Mouse (Mus musculus) midbrain, embryonic 16.5 days (tissue): Measurements from ENCODE around the gene Prdm11. TPM values are rescaled to one million over a fixed set of nuclear protein-coding genes. Genes with fewer than 3 reads are reported as not detected.
A peak's percentile ranks its signal among the peaks of the same experiment; 100 is the strongest.

Source experiments
- ATAC-seq: fragments of 200-750 bp; cut with Nextera tagmentation; 2 replicates; pipeline ENCODE4 v1.8.0; 2017; ENCODE audit warnings: moderate TSS enrichment
- H3K27ac ChIP-seq: fragments of 300-500 bp; sonication (generic); 2 replicates; pipeline ENCODE4 v1.5.1; 2014; ENCODE audit warnings: mild to moderate bottlenecking, low read length, mixed read lengths
- H3K27me3 ChIP-seq: fragments of 300-500 bp; sonication (generic); 2 replicates; pipeline ENCODE4 v1.6.1; 2014; ENCODE audit warnings: low read depth, low read length, mixed read lengths; ENCODE audit not compliant: control insufficient read depth, insufficient read depth
- H3K36me3 ChIP-seq: fragments of 300-500 bp; sonication (generic); 2 replicates; pipeline ENCODE4 v1.6.1; 2014; ENCODE audit warnings: mild to moderate bottlenecking, low read length, moderate library complexity, mixed read lengths; ENCODE audit not compliant: control insufficient read depth, insufficient read depth
- H3K4me1 ChIP-seq: fragments of 300-500 bp; sonication (generic); 2 replicates; pipeline ENCODE4 v1.6.1; 2014; ENCODE audit warnings: mild to moderate bottlenecking, low read length, mixed read lengths; ENCODE audit not compliant: control insufficient read depth, insufficient read depth
- H3K4me2 ChIP-seq: fragments of 300-500 bp; sonication (generic); 2 replicates; pipeline ENCODE4 v1.6.1; 2014; ENCODE audit warnings: mild to moderate bottlenecking, low read length, mixed read lengths
- H3K4me3 ChIP-seq: fragments of 300-500 bp; sonication (generic); 2 replicates; pipeline ENCODE4 v1.5.1; 2014; ENCODE audit warnings: low read depth, mild to moderate bottlenecking, low read length, moderate library complexity, mixed read lengths
- H3K9ac ChIP-seq: fragments of 300-500 bp; sonication (generic); 2 replicates; pipeline ENCODE4 v1.6.1; 2014; ENCODE audit warnings: low read depth, low read length, mixed read lengths
- H3K9me3 ChIP-seq: fragments of 300-500 bp; sonication (generic); replicated peaks from 2 replicates; pipeline ENCODE4 v1.6.1; 2014; ENCODE audit warnings: mild to moderate bottlenecking, low read length, mixed read lengths; ENCODE audit not compliant: control insufficient read depth, poor library complexity, severe bottlenecking
- WGBS: fragments of 180-500 bp; shearing (Covaris S2); extraction: QIAGEN DNeasy Blood & Tissue Kit; methylation state at CpG from one replicate; pipeline ENCODE4 v1.1.7; 2014; 5-methylcytosine and 5-hydroxymethylcytosine counted together
- polyA plus RNA-seq: library from polyadenylated mRNA; unstranded; fragments of >200 nt; fragmentation: Nextera tagmentation; extraction: Ambion mirVana; gene quantifications from 2 replicates; pipeline ENCODE4 v1.2.1, GENCODE M21; 2015

Prdm11 gene
- polyA plus RNA-seq, 1 experiment from 2014 or later = 2.1 TPM

- 91% methylated on average over 5 of the region's 5 CpGs for whole genome bisulfite sequencing
- no peak for ATAC-seq
- peaks cover 21% of the 10 kb centered on the region for H3K4me1 ChIP-seq
Observed at GRCm38 (mm10) chr2:93039706-93040105, 6.3 kb downstream of the Prdm11 start.

GRCm38 (mm10) chr2:93039043-93039442 lies 6.9 kb downstream of the Prdm11 start:
- H3K9me3 ChIP-seq = no peaks in the 10 kb centered on the region
- no peak overlapping the region for H3K4me3 ChIP-seq
- H3K27me3 ChIP-seq = no peaks in the 10 kb centered on the region
- ATAC-seq = no peak
- no peak overlapping the region for H3K27ac ChIP-seq
- H3K36me3 ChIP-seq = no peaks in the 10 kb centered on the region
- 77% methylated on average over 3 of the region's 3 CpGs for WGBS
- H3K9ac ChIP-seq = no peak overlapping the region
- H3K4me2 ChIP-seq = no peak overlapping the region
- peaks cover 16% of the 10 kb centered on the region for H3K4me1 ChIP-seq

More at GRCm38 (mm10) chr2:93039706-93040105, 6.3 kb downstream of the Prdm11 start:
- no peaks in the 10 kb centered on the region for H3K27me3 ChIP-seq
- no peak overlapping the region for H3K27ac ChIP-seq
- H3K9ac ChIP-seq = no peak overlapping the region
- no peak overlapping the region for H3K4me2 ChIP-seq
- H3K9me3 ChIP-seq = no peaks in the 10 kb centered on the region
- no peaks in the 10 kb centered on the region for H3K36me3 ChIP-seq
- no peak overlapping the region for H3K4me3 ChIP-seq

GRCm38 (mm10) chr2:93035631-93036030 lies 10.3 kb downstream of the Prdm11 start:
- 24% methylated on average over 7 of the region's 7 CpGs for WGBS
- H3K27ac ChIP-seq = no peak overlapping the region
- no peak for ATAC-seq

DNA sequence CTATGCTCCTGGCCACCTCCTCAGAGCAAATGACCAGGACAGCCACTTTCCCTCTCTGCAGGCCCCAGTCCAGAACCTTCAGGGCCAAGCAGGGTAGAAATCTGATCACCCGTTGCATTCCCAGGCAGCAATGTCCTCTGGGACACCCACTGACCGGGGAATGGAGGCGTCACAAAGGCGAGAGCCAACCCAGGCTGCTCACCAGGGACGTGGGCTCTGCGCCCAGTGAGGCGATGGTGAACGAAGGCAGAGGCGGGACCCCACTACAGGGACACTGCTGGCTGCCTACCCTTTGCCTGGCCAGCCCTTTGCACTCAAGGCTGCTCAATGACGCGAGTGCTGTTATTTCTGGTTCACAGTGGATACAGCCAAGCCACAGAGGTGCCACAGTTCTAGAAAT lies 13.3 kb downstream of the Prdm11 start:
- Histone ChIP-seq H3K27ac (no peak overlapping the region), H3K4me3 (no peak overlapping the region), H3K27me3 (no peaks in the 10 kb centered on the region), H3K36me3 (no peaks in the 10 kb centered on the region), H3K9ac (no peak overlapping the region), H3K9me3 (no peaks in the 10 kb centered on the region), H3K4me2 (no peak overlapping the region), H3K4me1 (peaks cover 15% of the 10 kb centered on the region; the same call in 1 of the 2 replicates)
- no peak for ATAC-seq
- 68% methylated on average over 11 of the region's 11 CpGs for WGBS

More at GRCm38 (mm10) chr2:93035631-93036030, 10.3 kb downstream of the Prdm11 start:
- Histone ChIP-seq H3K27me3 (no peaks in the 10 kb centered on the region), H3K36me3 (no peaks in the 10 kb centered on the region), H3K4me3 (no peak overlapping the region), H3K4me1 (peaks cover 13% of the 10 kb centered on the region; the same call in 1 of the 2 replicates), H3K4me2 (no peak overlapping the region), H3K9me3 (no peaks in the 10 kb centered on the region), H3K9ac (no peak overlapping the region)

- peaks cover 15% of the 10 kb centered on the region; the same call in 1 of the 2 replicates for H3K4me1 ChIP-seq
- WGBS = 47% methylated on average over 8 of the region's 8 CpGs
- no peaks in the 10 kb centered on the region for H3K27me3 ChIP-seq
- H3K9ac ChIP-seq = no peak overlapping the region
- no peak overlapping the region for H3K4me3 ChIP-seq
- no peak for ATAC-seq
- no peak overlapping the region for H3K27ac ChIP-seq
- no peaks in the 10 kb centered on the region for H3K9me3 ChIP-seq
- H3K4me2 ChIP-seq = no peak overlapping the region
- H3K36me3 ChIP-seq = no peaks in the 10 kb centered on the region
Observed at GRCm38 (mm10) chr2:93032049-93032448, 13.9 kb downstream of the Prdm11 start.

- H3K9ac ChIP-seq = no peak overlapping the region
- no peak for ATAC-seq
- no peaks in the 10 kb centered on the region for H3K36me3 ChIP-seq
- H3K27me3 ChIP-seq = no peaks in the 10 kb centered on the region
- H3K27ac ChIP-seq = no peak overlapping the region
- H3K4me2 ChIP-seq = no peak overlapping the region
- WGBS = 55% methylated on average over 8 of the region's 9 CpGs
- H3K9me3 ChIP-seq = no peaks in the 10 kb centered on the region
- no peak overlapping the region for H3K4me3 ChIP-seq
- H3K4me1 ChIP-seq = peaks cover 13% of the 10 kb centered on the region; the same call in 1 of the 2 replicates
Observed at GRCm38 (mm10) chr2:93031021-93031420, 14.9 kb downstream of the Prdm11 start.

DNA sequence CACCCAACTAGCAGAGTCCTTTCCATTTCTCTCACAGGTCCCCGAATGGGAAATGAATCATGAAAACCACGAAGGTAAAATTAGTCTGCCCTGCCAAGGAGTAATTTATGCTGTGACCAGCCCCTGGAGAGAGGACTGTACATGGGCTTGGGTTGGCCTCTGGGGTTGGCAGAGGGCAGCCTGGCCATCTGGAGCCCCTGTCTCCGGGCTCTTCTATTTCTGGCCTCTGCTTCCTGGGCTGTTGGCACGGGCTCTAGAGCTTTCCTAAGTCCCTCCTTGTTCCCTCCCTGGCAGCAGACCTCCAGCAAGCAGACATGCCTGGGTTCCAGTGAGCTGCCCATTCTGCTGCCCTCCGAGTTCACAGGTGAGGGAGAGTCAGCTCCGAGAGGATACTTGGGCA lies 15.9 kb downstream of the Prdm11 start:
- no peak for ATAC-seq
- Histone ChIP-seq H3K9me3 (no peaks in the 10 kb centered on the region), H3K27ac (no peak overlapping the region), H3K36me3 (no peaks in the 10 kb centered on the region), H3K27me3 (no peaks in the 10 kb centered on the region), H3K4me1 (peaks cover 5% of the 10 kb centered on the region; the same call in 1 of the 2 replicates), H3K4me2 (no peak overlapping the region), H3K9ac (no peak overlapping the region), H3K4me3 (no peak overlapping the region)
- WGBS = 63% methylated on average over 6 of the region's 6 CpGs

DNA sequence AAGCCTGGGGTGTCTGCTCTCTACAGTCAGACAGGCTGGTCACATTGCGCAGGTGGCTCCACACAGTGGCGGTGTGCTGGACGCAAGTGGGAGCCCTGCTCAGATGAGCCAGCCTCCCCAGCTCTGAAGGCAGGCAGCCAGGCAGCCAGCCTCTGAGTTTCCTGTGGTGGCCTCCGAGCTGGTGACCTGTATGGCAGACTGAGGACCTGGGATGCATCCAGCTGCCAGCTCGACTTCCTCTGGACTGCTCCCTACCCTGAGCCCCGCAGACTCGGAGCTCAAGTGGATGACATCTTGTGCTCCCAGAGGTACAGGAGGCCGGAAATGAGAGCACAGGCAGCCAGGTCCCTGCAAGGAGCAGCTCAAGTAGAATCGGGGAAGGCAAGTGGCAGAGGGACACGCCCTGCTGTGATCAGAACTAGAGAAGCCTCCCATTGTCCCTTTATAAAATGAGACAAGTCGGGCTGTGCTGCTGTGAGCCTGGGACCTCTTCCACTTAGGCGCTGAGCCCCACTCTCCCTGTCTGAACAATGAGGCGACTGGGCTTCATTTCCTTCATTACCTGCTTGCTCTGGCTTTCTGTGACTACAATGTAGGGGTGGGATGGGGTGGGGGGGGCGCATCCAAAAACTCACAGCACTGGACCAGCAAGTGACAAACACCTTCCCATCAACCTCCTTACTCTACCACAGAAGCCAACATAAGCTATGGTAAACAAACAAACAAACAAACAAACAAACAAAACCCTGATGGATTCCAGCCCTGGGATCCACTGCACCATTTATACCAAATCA lies 16.5 kb downstream of the Prdm11 start:
- no peaks in the 10 kb centered on the region for H3K27me3 ChIP-seq
- 0 out of 2 replicates have a peak overlapping the region, but pooled peaks have one; percentile 22 for H3K9ac ChIP-seq
- no peak overlapping the region for H3K4me3 ChIP-seq
- no peaks in the 10 kb centered on the region for H3K9me3 ChIP-seq
- H3K4me1 ChIP-seq = peaks cover 5% of the 10 kb centered on the region; the same call in 1 of the 2 replicates
- H3K36me3 ChIP-seq = no peaks in the 10 kb centered on the region
- WGBS = 33% methylated on average over 14 of the region's 14 CpGs
- ATAC-seq = 0 out of 2 replicates have a peak, but pooled peaks have one; percentile 9
- no peak overlapping the region for H3K4me2 ChIP-seq
- no peak overlapping the region for H3K27ac ChIP-seq

DNA sequence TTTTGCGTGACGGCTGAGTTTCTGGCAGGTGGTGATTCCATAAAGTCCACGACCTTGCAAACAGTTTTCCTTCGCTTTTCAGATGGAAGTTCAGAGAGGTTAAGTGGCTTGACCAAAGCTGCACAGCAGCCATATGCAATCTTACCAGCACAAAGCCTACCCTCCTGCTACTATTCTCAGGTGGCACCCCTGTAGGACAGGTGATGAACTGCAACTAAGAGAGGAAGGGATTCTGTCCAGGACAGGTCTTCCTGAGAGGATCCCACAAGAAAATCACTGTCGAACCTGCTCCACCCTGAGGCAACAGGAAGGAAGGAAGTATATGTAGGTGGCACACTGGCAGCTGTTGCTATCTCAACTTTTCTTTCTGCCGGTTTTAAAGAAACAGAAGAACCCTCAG lies 17.1 kb downstream of the Prdm11 start:
- no peak for ATAC-seq
- H3K27me3 ChIP-seq = no peaks in the 10 kb centered on the region
- peaks cover 5% of the 10 kb centered on the region; the same call in 1 of the 2 replicates for H3K4me1 ChIP-seq
- no peak overlapping the region for H3K27ac ChIP-seq
- no peaks in the 10 kb centered on the region for H3K9me3 ChIP-seq
- no peaks in the 10 kb centered on the region for H3K36me3 ChIP-seq
- 76% methylated on average over 6 of the region's 6 CpGs for WGBS
- no peak overlapping the region for H3K9ac ChIP-seq
- H3K4me2 ChIP-seq = no peak overlapping the region
- no peak overlapping the region for H3K4me3 ChIP-seq
